Mouse (Mus musculus) CH12.LX (cell line): ENCODE data around the gene Unc93b1.

ENCODE experiments used
- CTCF ChIP-seq, 2 experiments: IDR thresholded peaks in 1 of 2; conservative IDR thresholded peaks in 1 of 2; 2 replicates each; pipeline ENCODE4 v1.5.1; 2011 to 2012; ENCODE audit warnings: low read depth in 2 of 2, low read length in 2 of 2, improper control_type of control experiment in 1 of 2, inconsistent platforms in 1 of 2, mild to moderate bottlenecking in 1 of 2, moderate library complexity in 1 of 2
- E2F4 ChIP-seq: IDR thresholded peaks from 2 replicates; pipeline ENCODE4 v1.6.1; 2011; ENCODE audit warnings: low read depth, low read length, improper control_type of control experiment; ENCODE audit not compliant: insufficient replicate concordance
- EP300 ChIP-seq: IDR thresholded peaks from 2 replicates; pipeline ENCODE4 v1.6.1; 2011; ENCODE audit warnings: low read length, improper control_type of control experiment
- GABPA ChIP-seq: IDR thresholded peaks from 2 replicates; pipeline ENCODE4 v1.6.1; 2012; ENCODE audit warnings: low read depth, low read length, improper control_type of control experiment, inconsistent platforms; ENCODE audit not compliant: insufficient replicate concordance
- HCFC1 ChIP-seq: IDR thresholded peaks from 2 replicates; pipeline ENCODE4 v1.6.1; 2012; ENCODE audit warnings: low read depth, mild to moderate bottlenecking, inconsistent platforms, low read length, improper control_type of control experiment
- IRF4 ChIP-seq: IDR thresholded peaks from 2 replicates; pipeline ENCODE4 v1.6.1; 2014; ENCODE audit warnings: low read depth, mild to moderate bottlenecking, inconsistent platforms, low read length, improper control_type of control experiment
- JUND ChIP-seq: conservative IDR thresholded peaks from 2 replicates; pipeline ENCODE4 v1.6.1; 2011; ENCODE audit warnings: low read depth, low read length, improper control_type of control experiment
- KAT2A ChIP-seq: IDR thresholded peaks from 2 replicates; pipeline ENCODE4 v1.6.1; 2012; ENCODE audit warnings: low read length, improper control_type of control experiment, inconsistent platforms; ENCODE audit not compliant: insufficient replicate concordance
- MAZ ChIP-seq: IDR thresholded peaks from 2 replicates; pipeline ENCODE4 v1.6.1; 2012; ENCODE audit warnings: low read depth, mild to moderate bottlenecking, inconsistent platforms, low read length, improper control_type of control experiment, moderate library complexity
- MYC ChIP-seq: IDR thresholded peaks from 2 replicates; pipeline ENCODE4 v1.6.1; 2011; ENCODE audit warnings: low read depth, mild to moderate bottlenecking, improper control_type of control experiment, low read length
- POLR2A ChIP-seq: IDR thresholded peaks from 2 replicates; pipeline ENCODE4 v1.6.1; 2011; ENCODE audit warnings: low read depth, mild to moderate bottlenecking, improper control_type of control experiment, low read length
- RCOR1 ChIP-seq: conservative IDR thresholded peaks from 2 replicates; pipeline ENCODE4 v1.6.1; 2012; ENCODE audit warnings: low read depth, mild to moderate bottlenecking, inconsistent platforms, low read length, improper control_type of control experiment
- ZMIZ1 ChIP-seq: IDR thresholded peaks from 2 replicates; pipeline ENCODE4 v1.6.1; 2012; ENCODE audit warnings: low read depth, mild to moderate bottlenecking, inconsistent platforms, low read length, improper control_type of control experiment

GRCm38 (mm10) chr19:3924190-3924589, 10.8 kb upstream of the Unc93b1 start:
- TF ChIP-seq E2F4 (no peak), IRF4 (no peak), CTCF (conservative IDR thresholded peaks at IDR 0.05 in 1 of 2, IDR thresholded peaks at IDR 0.05 in 1 of 2; ENCODE audit: low read depth in 2 of 2, low read length in 2 of 2) (no peak), KAT2A (no peak), RCOR1 (no peak), POLR2A (no peak), EP300 (no peak), HCFC1 (no peak), JUND (no peak), GABPA (no peak), ZMIZ1 (no peak), MYC (no peak), MAZ (no peak)
